Mouse (Mus musculus): Measurements from ENCODE around the gene Slc25a41. TPM values are rescaled to one million over a fixed set of nuclear protein-coding genes. Genes with fewer than 3 reads are reported as not detected.

Gene Slc25a41
- total and polyA plus RNA-seq, 2 experiments from 2014 or later, result not detected

- Histone ChIP-seq H3K9ac (no peak overlapping the region), H3K36me3 (ENCODE audit: insufficient read depth) (no peaks in the 10 kb centered on the region), H3K9me3 (ENCODE audit: low read length) (no peaks in the 10 kb centered on the region), H3K4me1 (ENCODE audit: insufficient read depth) (peaks cover 6% of the 10 kb centered on the region; the same call in 1 of the 2 replicates), H3K4me3 (ENCODE audit: low read depth, low read length) (no peak overlapping the region), H3K4me2 (ENCODE audit: low read depth) (no peak overlapping the region), H3K27ac (ENCODE audit: low read depth, low read length) (no peak overlapping the region), H3K27me3 (ENCODE audit: insufficient read depth, low read length) (no peaks in the 10 kb centered on the region)
- DNase-seq, result no peak
- TF ChIP-seq CTCF (IDR thresholded peaks at IDR 0.05; ENCODE audit: low read depth), result no peak
- WGBS, result 87% methylated on average over 3 of the region's 3 CpGs
- no peak for ATAC-seq
Observed at GRCm38 (mm10) chr17:56986105-56986805, 55.2 kb downstream of the Slc25a41 start.

- no peak for TF ChIP-seq CTCF (IDR thresholded peaks at IDR 0.05; ENCODE audit: low read depth)
- Histone ChIP-seq H3K36me3 (ENCODE audit: insufficient read depth) (no peaks in the 10 kb centered on the region), H3K9me3 (ENCODE audit: low read length) (no peaks in the 10 kb centered on the region), H3K4me1 (ENCODE audit: insufficient read depth) (peaks cover under 1% of the 10 kb centered on the region; the same call in 1 of the 2 replicates), H3K4me3 (ENCODE audit: low read depth, low read length) (no peak overlapping the region), H3K27me3 (ENCODE audit: insufficient read depth, low read length) (no peaks in the 10 kb centered on the region), H3K27ac (ENCODE audit: low read depth, low read length) (no peak overlapping the region), H3K9ac (no peak overlapping the region), H3K4me2 (ENCODE audit: low read depth) (no peak overlapping the region)
- 83% methylated on average over 3 of the region's 3 CpGs for WGBS
- no peak for ATAC-seq
- DNase-seq, result no peak
Observed at GRCm38 (mm10) chr17:56985656-56986055, 55.8 kb downstream of the Slc25a41 start.

DNA sequence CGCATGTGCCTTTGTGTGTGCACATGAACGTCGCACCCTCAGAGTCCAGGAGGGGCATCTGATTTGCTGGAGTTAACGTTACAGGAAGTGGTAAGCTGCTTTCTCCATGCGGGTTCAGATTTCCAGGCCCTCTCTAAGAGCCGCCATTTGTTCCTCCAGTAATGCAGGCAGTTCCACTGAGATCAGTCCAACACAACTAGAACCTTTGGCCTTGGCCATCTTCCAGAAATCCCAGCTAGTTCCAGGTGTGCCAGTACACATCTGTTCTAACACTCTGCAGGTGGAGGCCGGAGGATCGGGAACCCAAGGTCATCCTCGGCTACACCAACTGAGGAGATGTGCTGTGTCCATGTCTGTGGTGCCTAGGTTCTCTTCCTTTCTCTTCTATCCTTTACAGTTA, 56.6 kb downstream of the Slc25a41 start:
- no peak for TF ChIP-seq CTCF (IDR thresholded peaks at IDR 0.05; ENCODE audit: low read depth)
- H3K4me2 ChIP-seq (ENCODE audit: low read depth), result no peak overlapping the region
- no peaks in the 10 kb centered on the region for H3K36me3 ChIP-seq (ENCODE audit: insufficient read depth)
- 84% methylated on average over 9 of the region's 9 CpGs for WGBS
- H3K27me3 ChIP-seq (ENCODE audit: insufficient read depth, low read length), result no peaks in the 10 kb centered on the region
- DNase-seq (no peak), ATAC-seq (no peak)
- H3K4me3 ChIP-seq (ENCODE audit: low read depth, low read length), result no peak overlapping the region
- no peak overlapping the region for H3K27ac ChIP-seq (ENCODE audit: low read depth, low read length)
- no peaks in the 10 kb centered on the region for H3K4me1 ChIP-seq (ENCODE audit: insufficient read depth)
- H3K9me3 ChIP-seq (ENCODE audit: low read length), result no peaks in the 10 kb centered on the region
- no peak overlapping the region for H3K9ac ChIP-seq

Other genes starting within 250 kb of the Slc25a41 start
- gene Rfx2, start 210.6 kb downstream of the Slc25a41 start, total RNA-seq (2014; rRNA removed), result 2.4 and 3.6 TPM in 2 replicates
- gene Rfx2, start 210.6 kb downstream of the Slc25a41 start, polyA plus RNA-seq (2015; fragmentation: Nextera tagmentation; extraction: Ambion mirVana), result 2.2 and 3.4 TPM in 2 replicates
- gene Acsbg2, start 167.2 kb downstream of the Slc25a41 start, total RNA-seq (2014; rRNA removed), result not detected in 2 replicates
- gene Acsbg2, start 167.2 kb downstream of the Slc25a41 start, polyA plus RNA-seq (2015; fragmentation: Nextera tagmentation; extraction: Ambion mirVana), result not detected in 2 replicates
- 0.14 TPM in 1 of 2 replicates, not detected in the other for gene 1700061G19Rik, start 166.2 kb downstream of the Slc25a41 start, total RNA-seq (2014; rRNA removed)
- 0.15 and 0.48 TPM in 2 replicates for gene 1700061G19Rik, start 166.2 kb downstream of the Slc25a41 start, polyA plus RNA-seq (2015; fragmentation: Nextera tagmentation; extraction: Ambion mirVana)
- gene Mllt1, start 106.2 kb downstream of the Slc25a41 start, total RNA-seq (2014; rRNA removed), result 87.6 and 109 TPM in 2 replicates
- 58.5 and 65.8 TPM in 2 replicates for gene Mllt1, start 106.2 kb downstream of the Slc25a41 start, polyA plus RNA-seq (2015; fragmentation: Nextera tagmentation; extraction: Ambion mirVana)
- gene Acer1, start 59.5 kb downstream of the Slc25a41 start, total RNA-seq (2014; rRNA removed), result not detected in 2 replicates
- gene Acer1, start 59.5 kb downstream of the Slc25a41 start, polyA plus RNA-seq (2015; fragmentation: Nextera tagmentation; extraction: Ambion mirVana), result not detected in 2 replicates
- 105 and 109 TPM in 2 replicates for gene Clpp, start 51.3 kb downstream of the Slc25a41 start, total RNA-seq (2014; rRNA removed)
- 159 and 185 TPM in 2 replicates for gene Clpp, start 51.3 kb downstream of the Slc25a41 start, polyA plus RNA-seq (2015; fragmentation: Nextera tagmentation; extraction: Ambion mirVana)
- 44.2 and 50.7 TPM in 2 replicates for gene Alkbh7, start 44.3 kb downstream of the Slc25a41 start, total RNA-seq (2014; rRNA removed)
- 52.2 and 56.4 TPM in 2 replicates for gene Alkbh7, start 44.3 kb downstream of the Slc25a41 start, polyA plus RNA-seq (2015; fragmentation: Nextera tagmentation; extraction: Ambion mirVana)
- not detected in 2 replicates for gene Pspn, start 41.6 kb downstream of the Slc25a41 start, total RNA-seq (2014; rRNA removed)
- gene Pspn, start 41.6 kb downstream of the Slc25a41 start, polyA plus RNA-seq (2015; fragmentation: Nextera tagmentation; extraction: Ambion mirVana), result not detected in 2 replicates
- gene Gtf2f1, start 30.4 kb downstream of the Slc25a41 start, total RNA-seq (2014; rRNA removed), result 59.1 and 63.1 TPM in 2 replicates
- 76.8 and 83.0 TPM in 2 replicates for gene Gtf2f1, start 30.4 kb downstream of the Slc25a41 start, polyA plus RNA-seq (2015; fragmentation: Nextera tagmentation; extraction: Ambion mirVana)
- gene Gm17949, start 30.2 kb downstream of the Slc25a41 start, total RNA-seq (2014; rRNA removed), result not detected in 2 replicates
- 0.28 and 0.34 TPM in 2 replicates for gene Gm17949, start 30.2 kb downstream of the Slc25a41 start, polyA plus RNA-seq (2015; fragmentation: Nextera tagmentation; extraction: Ambion mirVana)
- gene Khsrp, start 10.1 kb downstream of the Slc25a41 start, total RNA-seq (2014; rRNA removed), result 49.5 and 65.5 TPM in 2 replicates
- 22.6 and 27.0 TPM in 2 replicates for gene Khsrp, start 10.1 kb downstream of the Slc25a41 start, polyA plus RNA-seq (2015; fragmentation: Nextera tagmentation; extraction: Ambion mirVana)
- 2.0 and 4.0 TPM in 2 replicates for gene Crb3, start 17.5 kb upstream of the Slc25a41 start, total RNA-seq (2014; rRNA removed)
- 2.4 and 3.5 TPM in 2 replicates for gene Crb3, start 17.5 kb upstream of the Slc25a41 start, polyA plus RNA-seq (2015; fragmentation: Nextera tagmentation; extraction: Ambion mirVana)
- gene Slc25a23, start 18.2 kb upstream of the Slc25a41 start, total RNA-seq (2014; rRNA removed), result 75.7 and 101 TPM in 2 replicates
- gene Slc25a23, start 18.2 kb upstream of the Slc25a41 start, polyA plus RNA-seq (2015; fragmentation: Nextera tagmentation; extraction: Ambion mirVana), result 38.8 and 43.2 TPM in 2 replicates
- 0.92 and 1.00 TPM in 2 replicates for gene Dennd1c, start 36.9 kb upstream of the Slc25a41 start, total RNA-seq (2014; rRNA removed)
- 1.4 and 1.9 TPM in 2 replicates for gene Dennd1c, start 36.9 kb upstream of the Slc25a41 start, polyA plus RNA-seq (2015; fragmentation: Nextera tagmentation; extraction: Ambion mirVana)
- 131 and 157 TPM in 2 replicates for gene Tubb4a, start 46.1 kb upstream of the Slc25a41 start, total RNA-seq (2014; rRNA removed)
- 453 and 500 TPM in 2 replicates for gene Tubb4a, start 46.1 kb upstream of the Slc25a41 start, polyA plus RNA-seq (2015; fragmentation: Nextera tagmentation; extraction: Ambion mirVana)
- 2.1 and 3.5 TPM in 2 replicates for gene Tnfsf9, start 63.7 kb upstream of the Slc25a41 start, total RNA-seq (2014; rRNA removed)
- gene Tnfsf9, start 63.7 kb upstream of the Slc25a41 start, polyA plus RNA-seq (2015; fragmentation: Nextera tagmentation; extraction: Ambion mirVana), result 3.4 and 4.1 TPM in 2 replicates
- 1.3 TPM in 1 of 2 replicates, not detected in the other for gene Cd70, start 108.1 kb upstream of the Slc25a41 start, total RNA-seq (2014; rRNA removed)
- 0.47 and 0.69 TPM in 2 replicates for gene Cd70, start 108.1 kb upstream of the Slc25a41 start, polyA plus RNA-seq (2015; fragmentation: Nextera tagmentation; extraction: Ambion mirVana)
- gene Tnfsf14, start 152.5 kb upstream of the Slc25a41 start, total RNA-seq (2014; rRNA removed), result not detected in 2 replicates
- not detected in 2 replicates for gene Tnfsf14, start 152.5 kb upstream of the Slc25a41 start, polyA plus RNA-seq (2015; fragmentation: Nextera tagmentation; extraction: Ambion mirVana)
- gene C3, start 186.5 kb upstream of the Slc25a41 start, total RNA-seq (2014; rRNA removed), result 1.3 and 1.4 TPM in 2 replicates
- gene C3, start 186.5 kb upstream of the Slc25a41 start, polyA plus RNA-seq (2015; fragmentation: Nextera tagmentation; extraction: Ambion mirVana), result 0.77 and 1.2 TPM in 2 replicates
- gene Gpr108, start 206.8 kb upstream of the Slc25a41 start, total RNA-seq (2014; rRNA removed), result 15.7 and 18.6 TPM in 2 replicates
- 16.9 and 17.5 TPM in 2 replicates for gene Gpr108, start 206.8 kb upstream of the Slc25a41 start, polyA plus RNA-seq (2015; fragmentation: Nextera tagmentation; extraction: Ambion mirVana)
- 3.2 and 3.5 TPM in 2 replicates for gene Trip10, start 207.8 kb upstream of the Slc25a41 start, total RNA-seq (2014; rRNA removed)
- 5.2 and 6.0 TPM in 2 replicates for gene Trip10, start 207.8 kb upstream of the Slc25a41 start, polyA plus RNA-seq (2015; fragmentation: Nextera tagmentation; extraction: Ambion mirVana)
- 2.2 and 2.5 TPM in 2 replicates for gene Vav1, start 237.4 kb upstream of the Slc25a41 start, total RNA-seq (2014; rRNA removed)
- gene Vav1, start 237.4 kb upstream of the Slc25a41 start, polyA plus RNA-seq (2015; fragmentation: Nextera tagmentation; extraction: Ambion mirVana), result 1.6 and 1.8 TPM in 2 replicates